Mouse (Mus musculus): ENCODE results near the gene Mfsd13b. TPM values are rescaled to one million over a fixed set of nuclear protein-coding genes. Genes with fewer than 3 reads are reported as not detected.
A peak's percentile ranks its signal among the peaks of the same experiment; 100 is the strongest.

The Mfsd13b gene
- polyA plus RNA-seq, 1 experiment from 2014 or later: 0.24 TPM

GRCm38 (mm10) chr7:120980041-120980440 is 2.3 kb upstream of the Mfsd13b start:
- Histone ChIP-seq H3K9ac (replicated peaks; ENCODE audit: low read length) (no peak overlapping the region), H3K4me3 (ENCODE audit: low read length) (no peak overlapping the region), H3K36me3 (ENCODE audit: insufficient read depth, low read length) (no peaks in the 10 kb centered on the region), H3K4me1 (ENCODE audit: insufficient read depth, low read length) (peaks cover 39% of the 10 kb centered on the region), H3K27me3 (ENCODE audit: insufficient read depth, low read length) (no peaks in the 10 kb centered on the region), H3K4me2 (replicated peaks; ENCODE audit: low read depth, low read length) (no peak overlapping the region), H3K27ac (ENCODE audit: low read length) (no peak overlapping the region), H3K9me3 (ENCODE audit: low read length) (no peaks in the 10 kb centered on the region)
- ATAC-seq (ENCODE audit: low FRiP score, low TSS enrichment): no peak
- 89% methylated on average over 4 of the region's 4 CpGs for WGBS

GRCm38 (mm10) chr7:120980931-120981924 is 1.1 kb upstream of the Mfsd13b start:
- H3K27me3 ChIP-seq (ENCODE audit: insufficient read depth, low read length): no peaks in the 10 kb centered on the region
- no peaks in the 10 kb centered on the region for H3K9me3 ChIP-seq (ENCODE audit: low read length)
- H3K4me1 ChIP-seq (ENCODE audit: insufficient read depth, low read length): peaks cover 30% of the 10 kb centered on the region
- H3K4me2 ChIP-seq (replicated peaks; ENCODE audit: low read depth, low read length): peak overlapping the region; percentile 85
- peak; percentile 60 for ATAC-seq (ENCODE audit: low FRiP score, low TSS enrichment)
- WGBS: 6% methylated on average over 39 of the region's 39 CpGs
- H3K27ac ChIP-seq (ENCODE audit: low read length): no peak overlapping the region; the same call in 1 of the 2 replicates
- H3K9ac ChIP-seq (replicated peaks; ENCODE audit: low read length): peak overlapping the region; percentile 86
- no peaks in the 10 kb centered on the region for H3K36me3 ChIP-seq (ENCODE audit: insufficient read depth, low read length)
- peak overlapping the region; percentile 89 for H3K4me3 ChIP-seq (ENCODE audit: low read length)

GRCm38 (mm10) chr7:120982968-120983367 is 659 bp downstream of the Mfsd13b start:
- Histone ChIP-seq H3K9me3 (ENCODE audit: low read length) (no peaks in the 10 kb centered on the region), H3K27me3 (ENCODE audit: insufficient read depth, low read length) (no peaks in the 10 kb centered on the region), H3K27ac (ENCODE audit: low read length) (peak overlapping the region; percentile 63), H3K4me2 (replicated peaks; ENCODE audit: low read depth, low read length) (peak overlapping the region; percentile 85), H3K4me3 (ENCODE audit: low read length) (peak overlapping the region; percentile 89), H3K4me1 (ENCODE audit: insufficient read depth, low read length) (peaks cover 16% of the 10 kb centered on the region; the same call in 1 of the 2 replicates), H3K9ac (replicated peaks; ENCODE audit: low read length) (peak overlapping the region; percentile 82), H3K36me3 (ENCODE audit: insufficient read depth, low read length) (no peaks in the 10 kb centered on the region)
- no peak for ATAC-seq (ENCODE audit: low FRiP score, low TSS enrichment)
- WGBS: 4% methylated on average over 7 of the region's 7 CpGs

- no peak overlapping the region for H3K4me3 ChIP-seq (ENCODE audit: low read length)
- 81% methylated on average over 8 of the region's 8 CpGs for WGBS
- no peak overlapping the region for H3K27ac ChIP-seq (ENCODE audit: low read length)
- no peaks in the 10 kb centered on the region for H3K4me1 ChIP-seq (ENCODE audit: insufficient read depth, low read length)
- H3K27me3 ChIP-seq (ENCODE audit: insufficient read depth, low read length): no peaks in the 10 kb centered on the region
- no peak overlapping the region for H3K4me2 ChIP-seq (replicated peaks; ENCODE audit: low read depth, low read length)
- ATAC-seq (ENCODE audit: low FRiP score, low TSS enrichment): no peak
- H3K9me3 ChIP-seq (ENCODE audit: low read length): 0 out of 2 replicates have a peak, but pooled peaks cover 3% of the 10 kb centered on the region
- no peaks in the 10 kb centered on the region for H3K36me3 ChIP-seq (ENCODE audit: insufficient read depth, low read length)
- no peak overlapping the region for H3K9ac ChIP-seq (replicated peaks; ENCODE audit: low read length)
Observed at GRCm38 (mm10) chr7:120991191-120991590, 8.9 kb downstream of the Mfsd13b start.

GRCm38 (mm10) chr7:120999021-120999530 is 16.8 kb downstream of the Mfsd13b start:
- WGBS: 81% methylated on average over 2 of the region's 2 CpGs
- no peak overlapping the region for H3K4me2 ChIP-seq (replicated peaks; ENCODE audit: low read depth, low read length)

GRCm38 (mm10) chr7:121000065-121000822 is 17.9 kb downstream of the Mfsd13b start:
- Histone ChIP-seq H3K36me3 (ENCODE audit: insufficient read depth, low read length) (no peaks in the 10 kb centered on the region), H3K9me3 (ENCODE audit: low read length) (no peaks in the 10 kb centered on the region), H3K4me1 (ENCODE audit: insufficient read depth, low read length) (no peaks in the 10 kb centered on the region), H3K4me3 (ENCODE audit: low read length) (no peak overlapping the region), H3K4me2 (replicated peaks; ENCODE audit: low read depth, low read length) (no peak overlapping the region), H3K27me3 (ENCODE audit: insufficient read depth, low read length) (no peaks in the 10 kb centered on the region), H3K27ac (ENCODE audit: low read length) (peak overlapping the region; percentile 34; the same call in 1 of the 2 replicates), H3K9ac (replicated peaks; ENCODE audit: low read length) (no peak overlapping the region)
- WGBS: 56% methylated on average over 3 of the region's 3 CpGs
- ATAC-seq (ENCODE audit: low FRiP score, low TSS enrichment): no peak

More at GRCm38 (mm10) chr7:120999021-120999530, 16.8 kb downstream of the Mfsd13b start:
- Histone ChIP-seq H3K4me3 (ENCODE audit: low read length) (no peak overlapping the region), H3K9me3 (ENCODE audit: low read length) (no peaks in the 10 kb centered on the region), H3K27ac (ENCODE audit: low read length) (no peak overlapping the region), H3K4me1 (ENCODE audit: insufficient read depth, low read length) (no peaks in the 10 kb centered on the region), H3K36me3 (ENCODE audit: insufficient read depth, low read length) (no peaks in the 10 kb centered on the region), H3K27me3 (ENCODE audit: insufficient read depth, low read length) (no peaks in the 10 kb centered on the region), H3K9ac (replicated peaks; ENCODE audit: low read length) (no peak overlapping the region)
- no peak for ATAC-seq (ENCODE audit: low FRiP score, low TSS enrichment)

GRCm38 (mm10) chr7:121001879-121002278 is 19.6 kb downstream of the Mfsd13b start:
- no peak overlapping the region for H3K9ac ChIP-seq (replicated peaks; ENCODE audit: low read length)

GRCm38 (mm10) chr7:121002407-121002928 is 20.2 kb downstream of the Mfsd13b start:
- no peak for ATAC-seq (ENCODE audit: low FRiP score, low TSS enrichment)
- no peak overlapping the region for H3K4me2 ChIP-seq (replicated peaks; ENCODE audit: low read depth, low read length)
- no peaks in the 10 kb centered on the region for H3K4me1 ChIP-seq (ENCODE audit: insufficient read depth, low read length)
- H3K9ac ChIP-seq (replicated peaks; ENCODE audit: low read length): no peak overlapping the region
- no peaks in the 10 kb centered on the region for H3K27me3 ChIP-seq (ENCODE audit: insufficient read depth, low read length)
- H3K9me3 ChIP-seq (ENCODE audit: low read length): no peaks in the 10 kb centered on the region
- no peaks in the 10 kb centered on the region for H3K36me3 ChIP-seq (ENCODE audit: insufficient read depth, low read length)
- 83% methylated on average over 5 of the region's 5 CpGs for WGBS
- H3K27ac ChIP-seq (ENCODE audit: low read length): no peak overlapping the region
- H3K4me3 ChIP-seq (ENCODE audit: low read length): no peak overlapping the region

More at GRCm38 (mm10) chr7:121001879-121002278, 19.6 kb downstream of the Mfsd13b start:
- ATAC-seq (ENCODE audit: low FRiP score, low TSS enrichment): no peak
- H3K27me3 ChIP-seq (ENCODE audit: insufficient read depth, low read length): no peaks in the 10 kb centered on the region
- H3K36me3 ChIP-seq (ENCODE audit: insufficient read depth, low read length): no peaks in the 10 kb centered on the region
- no peak overlapping the region for H3K27ac ChIP-seq (ENCODE audit: low read length)
- no peaks in the 10 kb centered on the region for H3K4me1 ChIP-seq (ENCODE audit: insufficient read depth, low read length)
- H3K4me2 ChIP-seq (replicated peaks; ENCODE audit: low read depth, low read length): no peak overlapping the region
- WGBS: 89% methylated on average over 3 of the region's 3 CpGs
- no peaks in the 10 kb centered on the region for H3K9me3 ChIP-seq (ENCODE audit: low read length)
- H3K4me3 ChIP-seq (ENCODE audit: low read length): no peak overlapping the region

- no peaks in the 10 kb centered on the region for H3K9me3 ChIP-seq (ENCODE audit: low read length)
Observed at GRCm38 (mm10) chr7:121003793-121004418, 21.6 kb downstream of the Mfsd13b start.

More at GRCm38 (mm10) chr7:121003793-121004418, 21.6 kb downstream of the Mfsd13b start:
- Histone ChIP-seq H3K4me3 (ENCODE audit: low read length) (no peak overlapping the region), H3K9ac (replicated peaks; ENCODE audit: low read length) (no peak overlapping the region), H3K4me1 (ENCODE audit: insufficient read depth, low read length) (no peaks in the 10 kb centered on the region), H3K27me3 (ENCODE audit: insufficient read depth, low read length) (no peaks in the 10 kb centered on the region), H3K36me3 (ENCODE audit: insufficient read depth, low read length) (no peaks in the 10 kb centered on the region), H3K4me2 (replicated peaks; ENCODE audit: low read depth, low read length) (no peak overlapping the region), H3K27ac (ENCODE audit: low read length) (no peak overlapping the region)
- peak; percentile 85 for ATAC-seq (ENCODE audit: low FRiP score, low TSS enrichment)
- 67% methylated on average over 4 of the region's 4 CpGs for WGBS

Data from kidney, embryonic 16.5 days (tissue).